Mouse (Mus musculus): Measurements from ENCODE around the gene Zdhhc4. TPM values are rescaled to one million over a fixed set of nuclear protein-coding genes. Genes with fewer than 3 reads are reported as not detected.

Zdhhc4 gene
- 71.9 and 72.5 TPM in 2 replicates for polyA plus RNA-seq (2016; fragmentation: Nextera tagmentation; extraction: Ambion mirVana)

- Histone ChIP-seq H3K4me3 (peak within 1 kb of the TSS; percentile 73), H3K27ac (peak within 1 kb of the TSS; percentile 87), H3K9me3 (replicated peaks) (no peaks in the 10 kb centered on the region), H3K36me3 (peaks cover 33% of the 10 kb centered on the region), H3K4me1 (peaks cover 23% of the 10 kb centered on the region), H3K27me3 (ENCODE audit: low read depth, poor library complexity, severe bottlenecking) (no peaks in the 10 kb centered on the region)
- DNase-seq (ENCODE audit: low spot score): peak; percentile 93
- WGBS: under 1% methylated on average over 57 of the region's 57 CpGs
Observed at GRCm38 (mm10) chr5:143328690-143329495, at the start of gene Zdhhc4. Zdhhc4 (minus strand) TSS chr5:143329256.

- DNase-seq (ENCODE audit: low spot score): no peak
- peaks cover 49% of the 10 kb centered on the region for H3K27me3 ChIP-seq (ENCODE audit: low read depth, poor library complexity, severe bottlenecking)
- WGBS: 92% methylated on average over 4 of the region's 4 CpGs
- H3K27ac ChIP-seq: no peak overlapping the region
- H3K4me3 ChIP-seq: no peak overlapping the region
- no peaks in the 10 kb centered on the region for H3K36me3 ChIP-seq
- H3K9me3 ChIP-seq (replicated peaks): 0 out of 2 replicates have a peak, but pooled peaks cover 2% of the 10 kb centered on the region
- peaks cover 8% of the 10 kb centered on the region for H3K4me1 ChIP-seq
Observed at GRCm38 (mm10) chr5:143376156-143376555, 47.1 kb upstream of the Zdhhc4 start.

DNA sequence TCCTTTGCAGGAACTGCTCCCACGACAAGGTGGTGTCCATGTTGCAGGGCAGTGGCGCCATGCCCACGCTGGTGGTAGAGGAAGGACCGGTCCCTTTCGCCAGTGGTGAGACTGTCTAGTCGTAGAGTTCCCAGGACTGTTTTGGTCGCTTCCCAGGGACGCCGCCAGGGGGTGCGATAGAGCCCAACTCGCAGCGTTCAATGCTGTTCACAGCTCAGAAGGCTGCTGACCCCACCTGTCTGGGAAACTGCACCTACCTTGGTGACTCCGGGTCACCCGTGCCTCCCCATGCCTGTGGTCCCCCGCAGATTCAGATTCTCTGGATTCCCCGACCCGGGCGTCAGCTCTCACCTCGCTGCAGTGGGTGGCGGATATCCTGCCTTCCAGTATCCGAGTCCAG, 46.2 kb upstream of the Zdhhc4 start:
- DNase-seq (ENCODE audit: low spot score): peak; percentile 85
- H3K27me3 ChIP-seq (ENCODE audit: low read depth, poor library complexity, severe bottlenecking): peaks cover 57% of the 10 kb centered on the region
- 0 out of 2 replicates have a peak, but pooled peaks cover 2% of the 10 kb centered on the region for H3K9me3 ChIP-seq (replicated peaks)
- H3K36me3 ChIP-seq: no peaks in the 10 kb centered on the region
- peak overlapping the region; percentile 32 for H3K4me3 ChIP-seq
- H3K4me1 ChIP-seq: peaks cover 10% of the 10 kb centered on the region
- WGBS: 11% methylated on average over 21 of the region's 21 CpGs
- no peak overlapping the region for H3K27ac ChIP-seq

DNA sequence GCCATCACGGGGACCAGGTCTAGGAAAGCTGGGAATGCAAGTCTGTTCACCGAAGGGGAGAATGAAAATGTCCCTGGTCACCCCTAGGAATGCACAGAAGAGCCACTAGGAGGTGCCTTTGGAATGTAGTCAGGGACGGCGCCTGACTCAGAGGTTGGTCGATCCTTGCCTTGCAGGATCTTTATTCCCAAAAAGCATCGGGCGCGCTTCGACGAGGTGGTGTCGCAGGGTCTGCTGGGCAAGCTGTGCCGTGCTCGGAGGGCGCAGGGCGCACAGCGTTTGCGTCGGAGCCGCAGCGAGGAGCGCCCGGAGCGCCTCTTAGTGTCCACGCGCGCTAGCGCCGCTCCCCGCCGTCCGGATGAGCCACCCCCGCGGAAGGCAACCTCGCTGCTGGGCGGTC, 43.8 kb upstream of the Zdhhc4 start:
- WGBS: 2% methylated on average over 35 of the region's 35 CpGs
- Histone ChIP-seq H3K36me3 (no peaks in the 10 kb centered on the region), H3K27me3 (ENCODE audit: low read depth, poor library complexity, severe bottlenecking) (peaks cover 82% of the 10 kb centered on the region), H3K9me3 (replicated peaks) (0 out of 2 replicates have a peak, but pooled peaks cover 2% of the 10 kb centered on the region), H3K27ac (no peak overlapping the region; the same call in 1 of the 2 replicates), H3K4me1 (peaks cover 19% of the 10 kb centered on the region), H3K4me3 (peak overlapping the region; percentile 48)
- peak; percentile 49 for DNase-seq (ENCODE audit: low spot score)

- Histone ChIP-seq H3K9me3 (replicated peaks) (no peaks in the 10 kb centered on the region), H3K4me1 (peaks cover 19% of the 10 kb centered on the region), H3K4me3 (no peak overlapping the region), H3K27ac (no peak overlapping the region), H3K36me3 (no peaks in the 10 kb centered on the region), H3K27me3 (ENCODE audit: low read depth, poor library complexity, severe bottlenecking) (peaks cover 93% of the 10 kb centered on the region)
- WGBS: 66% methylated on average over 4 of the region's 4 CpGs
- DNase-seq (ENCODE audit: low spot score): no peak
Observed at GRCm38 (mm10) chr5:143371146-143371510, 42.1 kb upstream of the Zdhhc4 start.

DNA sequence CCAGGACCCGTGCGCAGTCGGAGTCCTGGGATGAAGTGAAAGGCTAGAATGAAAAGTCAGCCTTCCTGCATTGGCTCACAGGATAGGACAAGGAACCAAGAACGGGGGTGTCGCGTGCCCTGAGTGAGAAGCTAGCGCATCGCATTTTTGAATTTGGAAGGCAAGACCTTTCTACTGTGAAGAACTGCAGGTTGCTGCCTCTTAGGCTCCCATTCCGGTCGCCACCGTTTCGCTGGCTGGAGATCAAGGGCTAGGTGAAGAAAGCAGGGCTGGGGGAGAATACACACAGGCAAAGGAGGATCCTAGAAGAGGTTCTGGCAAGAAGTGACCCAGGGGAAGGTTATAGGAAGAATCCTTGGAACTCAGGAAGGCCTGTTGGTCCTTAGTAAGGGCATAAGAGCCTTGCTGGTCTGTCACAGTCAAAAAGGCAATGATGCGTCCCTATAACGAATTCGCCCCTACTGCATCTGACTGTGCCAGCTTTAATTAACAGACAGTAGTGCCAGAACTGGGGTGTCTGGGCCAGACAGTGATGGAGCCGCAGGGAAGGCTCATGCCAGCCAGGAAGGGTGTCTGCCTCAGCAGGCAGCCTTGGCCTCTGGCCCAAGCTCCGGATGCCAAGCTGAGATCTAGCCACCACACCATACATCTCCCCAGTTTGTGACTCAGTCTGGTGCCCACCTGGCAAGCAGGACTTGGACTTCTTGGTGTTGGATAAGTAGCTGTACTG, 41.5 kb upstream of the Zdhhc4 start:
- 28% methylated on average over 17 of the region's 17 CpGs for WGBS
- Histone ChIP-seq H3K9me3 (replicated peaks) (no peaks in the 10 kb centered on the region), H3K4me1 (peaks cover 19% of the 10 kb centered on the region), H3K36me3 (no peaks in the 10 kb centered on the region), H3K27me3 (ENCODE audit: low read depth, poor library complexity, severe bottlenecking) (peaks cover 95% of the 10 kb centered on the region), H3K27ac (no peak overlapping the region), H3K4me3 (peak overlapping the region; percentile 40)
- no peak for DNase-seq (ENCODE audit: low spot score)

DNA sequence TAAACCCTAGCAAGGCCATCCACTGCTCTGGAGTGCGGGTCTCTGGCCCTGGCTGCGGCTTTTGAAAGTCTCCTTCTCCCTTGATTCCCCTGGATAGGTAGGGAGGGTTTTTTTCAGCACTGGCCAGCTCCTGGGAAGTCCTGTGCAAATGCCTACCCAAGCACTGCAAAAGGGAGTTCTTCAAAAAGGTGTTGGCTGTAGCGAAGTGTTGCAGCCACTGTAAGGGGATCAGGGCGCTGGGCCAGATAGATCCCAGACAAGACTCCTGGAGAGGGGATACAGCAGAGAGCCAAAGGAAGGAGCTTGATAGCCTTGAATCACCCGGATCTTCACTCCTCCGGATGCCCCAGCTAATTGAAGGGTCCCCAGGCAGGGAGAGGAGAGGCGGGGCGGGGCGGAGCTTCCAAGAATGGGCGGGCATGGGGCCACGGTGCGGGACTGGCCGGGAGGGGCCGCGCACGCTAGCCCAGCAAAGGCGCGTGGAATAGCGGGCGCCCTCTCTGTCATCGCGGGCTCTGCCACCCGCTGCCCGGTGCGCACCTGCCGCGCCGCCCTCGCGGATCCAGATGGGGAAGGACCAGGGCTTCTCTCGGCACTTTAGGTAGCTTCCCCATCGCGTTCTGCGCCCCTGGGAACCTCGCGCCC, 40.7 kb upstream of the Zdhhc4 start:
- Histone ChIP-seq H3K27me3 (ENCODE audit: low read depth, poor library complexity, severe bottlenecking) (peaks cover 95% of the 10 kb centered on the region), H3K27ac (no peak overlapping the region), H3K36me3 (no peaks in the 10 kb centered on the region), H3K4me3 (peak overlapping the region; percentile 40), H3K4me1 (peaks cover 22% of the 10 kb centered on the region), H3K9me3 (replicated peaks) (no peaks in the 10 kb centered on the region)
- no peak for DNase-seq (ENCODE audit: low spot score)
- under 1% methylated on average over 36 of the region's 36 CpGs for WGBS

DNA sequence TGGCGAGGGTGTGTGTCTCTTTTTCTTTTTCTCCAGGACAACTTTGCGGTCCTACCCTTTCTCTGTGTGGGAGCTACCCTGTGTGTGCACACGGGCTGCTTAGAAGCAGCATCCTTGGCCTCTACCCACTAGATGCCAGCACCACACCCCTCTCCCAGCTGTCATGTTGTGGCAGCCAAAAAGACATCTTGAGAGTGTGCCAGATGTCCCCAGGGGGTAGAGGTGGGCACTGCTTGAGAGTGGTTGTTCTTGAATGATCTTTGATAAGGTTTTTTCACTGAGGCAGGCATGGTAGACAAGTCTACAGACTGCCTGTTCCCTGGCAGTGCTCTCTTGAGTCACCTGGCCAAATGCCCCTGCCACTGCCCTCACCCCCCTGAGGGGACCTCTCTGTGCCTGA, 38.9 kb upstream of the Zdhhc4 start:
- Histone ChIP-seq H3K4me3 (no peak overlapping the region), H3K9me3 (replicated peaks) (no peaks in the 10 kb centered on the region), H3K36me3 (no peaks in the 10 kb centered on the region), H3K27me3 (ENCODE audit: low read depth, poor library complexity, severe bottlenecking) (peaks cover 94% of the 10 kb centered on the region), H3K4me1 (peaks cover 35% of the 10 kb centered on the region), H3K27ac (no peak overlapping the region)
- WGBS: 84% methylated on average over 3 of the region's 3 CpGs
- DNase-seq (ENCODE audit: low spot score): no peak

DNA sequence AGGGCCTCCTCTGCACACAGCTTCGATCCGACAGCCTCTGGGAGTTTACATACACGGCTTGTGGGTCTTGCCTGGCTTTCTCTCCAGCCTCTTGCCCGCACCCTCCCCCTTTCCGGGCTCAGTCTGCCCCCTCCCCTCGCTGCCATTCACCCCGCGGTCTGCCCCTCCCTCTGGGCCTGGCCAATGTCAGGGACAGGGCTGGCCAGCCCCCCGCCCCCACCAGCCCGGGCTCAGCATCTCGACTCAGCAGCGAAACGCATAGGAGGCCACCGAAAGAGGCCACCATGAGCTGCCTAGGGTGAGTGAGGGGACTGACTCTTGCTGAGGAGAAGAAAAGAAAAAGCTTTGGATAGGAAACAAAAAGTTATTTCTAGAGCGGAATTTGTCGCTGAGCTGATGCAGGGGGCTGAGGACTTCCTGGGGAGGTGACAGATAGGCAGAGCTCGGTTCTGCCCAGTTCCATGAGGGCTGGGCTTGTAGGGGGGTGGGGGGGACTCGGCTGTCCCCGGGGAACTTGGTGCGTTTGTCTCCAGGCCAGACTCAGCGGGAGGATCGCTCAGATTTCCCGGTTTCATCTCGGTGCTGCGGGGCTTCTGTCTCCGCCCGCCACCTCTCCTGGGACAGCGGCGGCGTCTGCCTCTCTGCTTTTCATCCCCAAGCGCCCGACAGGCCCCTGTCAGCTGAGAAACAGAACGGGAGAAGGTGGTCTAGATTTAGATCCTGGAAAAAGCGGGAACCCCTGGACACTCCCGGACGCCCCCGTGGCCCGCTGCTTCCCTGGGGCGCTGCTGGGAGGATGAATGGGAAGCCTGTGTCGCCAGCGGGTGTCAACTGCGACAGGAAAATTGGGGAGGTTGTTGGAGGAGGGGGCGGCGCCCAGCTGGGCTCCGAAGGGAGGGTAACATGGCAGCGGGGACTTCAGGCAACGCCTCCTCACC, 34.9 kb upstream of the Zdhhc4 start:
- WGBS: under 1% methylated on average over 47 of the region's 47 CpGs
- peaks cover 20% of the 10 kb centered on the region for H3K4me1 ChIP-seq
- no peaks in the 10 kb centered on the region for H3K36me3 ChIP-seq
- peak overlapping the region; percentile 72 for H3K27ac ChIP-seq
- DNase-seq (ENCODE audit: low spot score): peak; percentile 87
- H3K9me3 ChIP-seq (replicated peaks): no peaks in the 10 kb centered on the region
- H3K4me3 ChIP-seq: peak overlapping the region; percentile 61
- H3K27me3 ChIP-seq (ENCODE audit: low read depth, poor library complexity, severe bottlenecking): peaks cover 71% of the 10 kb centered on the region

DNA sequence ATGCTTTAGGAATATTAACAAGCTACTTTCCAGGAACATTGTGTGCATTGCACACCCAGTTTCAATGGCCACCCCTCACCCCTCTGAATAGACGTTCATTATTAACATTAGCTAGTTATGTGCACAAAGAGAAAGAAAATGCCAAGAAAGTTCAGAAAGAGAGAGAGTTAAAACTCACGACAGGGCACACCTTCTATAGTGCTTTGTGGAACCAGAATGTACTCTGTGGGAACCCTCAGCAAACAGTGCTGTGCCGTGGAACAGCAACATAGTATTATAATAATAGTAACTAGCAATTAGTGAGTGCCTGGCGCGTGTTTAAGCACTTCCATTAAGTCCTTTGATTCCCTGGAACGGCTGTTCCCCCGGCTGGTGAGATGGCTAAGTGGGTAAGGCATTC, 32.4 kb upstream of the Zdhhc4 start:
- H3K27ac ChIP-seq: no peak overlapping the region
- WGBS: 71% methylated on average over 7 of the region's 7 CpGs
- no peak overlapping the region for H3K4me3 ChIP-seq
- peaks cover 77% of the 10 kb centered on the region for H3K27me3 ChIP-seq (ENCODE audit: low read depth, poor library complexity, severe bottlenecking)
- H3K36me3 ChIP-seq: no peaks in the 10 kb centered on the region
- H3K9me3 ChIP-seq (replicated peaks): no peaks in the 10 kb centered on the region
- peaks cover 34% of the 10 kb centered on the region for H3K4me1 ChIP-seq
- DNase-seq (ENCODE audit: low spot score): no peak

DNA sequence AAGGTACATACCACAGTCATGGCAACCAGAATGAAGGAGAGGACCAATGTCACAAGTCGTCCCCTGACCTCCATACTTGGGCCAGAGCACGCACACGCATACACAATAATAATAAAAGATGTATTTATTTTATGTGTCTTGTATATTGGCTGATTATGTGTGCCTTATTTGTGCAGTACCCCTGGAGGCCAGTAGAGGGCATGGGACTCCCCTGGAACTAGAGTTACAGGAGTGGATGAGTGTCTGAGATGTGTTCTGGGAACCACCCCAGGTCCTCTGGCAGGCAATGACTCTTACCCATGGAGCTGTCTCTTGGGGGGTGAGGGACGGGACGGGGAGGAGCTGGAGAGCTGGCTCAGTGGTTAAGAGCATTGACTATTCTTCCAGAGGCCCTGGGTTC, 30.9 kb upstream of the Zdhhc4 start:
- no peak overlapping the region for H3K4me3 ChIP-seq
- DNase-seq (ENCODE audit: low spot score): no peak
- H3K27ac ChIP-seq: no peak overlapping the region
- peaks cover 72% of the 10 kb centered on the region for H3K27me3 ChIP-seq (ENCODE audit: low read depth, poor library complexity, severe bottlenecking)
- H3K36me3 ChIP-seq: no peaks in the 10 kb centered on the region
- H3K9me3 ChIP-seq (replicated peaks): no peaks in the 10 kb centered on the region
- 63% methylated on average over 5 of the region's 5 CpGs for WGBS
- peaks cover 34% of the 10 kb centered on the region for H3K4me1 ChIP-seq

- 36% methylated on average over 7 of the region's 7 CpGs for WGBS
- Histone ChIP-seq H3K36me3 (no peaks in the 10 kb centered on the region), H3K4me3 (no peak overlapping the region), H3K27ac (no peak overlapping the region), H3K9me3 (replicated peaks) (no peaks in the 10 kb centered on the region), H3K4me1 (peaks cover 27% of the 10 kb centered on the region), H3K27me3 (ENCODE audit: low read depth, poor library complexity, severe bottlenecking) (peaks cover 69% of the 10 kb centered on the region)
- no peak for DNase-seq (ENCODE audit: low spot score)
Observed at GRCm38 (mm10) chr5:143359263-143359662, 30.2 kb upstream of the Zdhhc4 start.

All from limb, embryonic 10.5 days (tissue).